Comparison of ENCODE assay signal across 7 mouse cellular contexts in the genomic region with DNA sequence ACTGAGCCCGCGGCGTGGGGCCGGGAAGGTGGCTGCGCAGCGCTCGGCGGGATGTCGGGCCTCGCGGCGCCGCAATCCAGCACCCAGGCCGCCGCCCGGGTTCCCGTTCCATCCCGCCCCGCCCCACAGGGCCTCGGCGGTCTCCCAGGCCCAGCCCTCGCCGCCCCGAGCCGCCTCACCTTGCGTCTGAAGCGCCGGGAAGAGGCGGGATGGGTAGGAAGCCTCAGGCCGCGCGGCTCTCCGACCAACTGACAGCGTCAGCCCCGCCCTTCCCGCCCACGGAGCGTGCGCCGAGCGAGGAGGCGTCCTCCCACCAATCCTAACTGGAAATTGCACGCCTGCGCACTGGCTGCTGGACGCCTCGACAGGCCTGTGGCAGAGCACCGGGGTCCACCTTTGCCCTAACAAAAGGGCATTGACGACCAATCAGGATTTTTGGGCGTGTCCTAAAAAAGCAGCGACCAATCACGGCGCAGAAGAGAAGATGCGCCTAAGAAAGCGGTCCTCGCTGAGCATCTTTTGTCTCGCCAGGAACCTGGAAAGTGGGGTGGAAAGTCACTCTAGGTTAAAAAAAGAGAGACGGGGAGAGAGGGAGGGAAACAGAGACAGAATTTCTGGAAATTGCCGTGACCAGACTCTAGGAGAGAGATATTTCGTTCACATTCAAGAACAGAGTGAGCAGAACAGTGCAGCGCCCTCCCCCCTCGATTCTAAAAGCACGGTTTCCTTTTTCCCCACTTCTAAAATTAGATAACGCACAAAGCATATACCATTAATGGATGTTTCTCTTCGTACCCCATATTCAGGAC. TPM values are rescaled to one million over a fixed set of nuclear protein-coding genes. Genes with fewer than 3 reads are reported as not detected.
DNase-seq lines count a peak whose midpoint lies in the region; ATAC-seq and TF ChIP-seq lines count a peak whose summit lies in the region.

No protein-coding gene starts in this region.

- no peaks in the 10 kb centered on the region for H3K27me3 ChIP-seq in embryonic facial prominence, embryonic 10.5 days (replicated peaks; ENCODE audit: low read depth, poor library complexity, severe bottlenecking)
- H3K27me3 ChIP-seq in intestine, postnatal 0 days (replicated peaks; ENCODE audit: control insufficient read depth, insufficient read depth, low read length), result no peaks in the 10 kb centered on the region
- H3K27me3 ChIP-seq in midbrain, embryonic 12.5 days, result no peaks in the 10 kb centered on the region
- no peaks in the 10 kb centered on the region for H3K27me3 ChIP-seq in small intestine, adult 2 months (ENCODE audit: control insufficient read depth, insufficient read depth, low read length)

- no peaks in the 10 kb centered on the region for H3K9me3 ChIP-seq in embryonic facial prominence, embryonic 10.5 days
- H3K9me3 ChIP-seq in intestine, postnatal 0 days (ENCODE audit: control insufficient read depth), result no peaks in the 10 kb centered on the region
- H3K9me3 ChIP-seq in midbrain, embryonic 12.5 days, result no peaks in the 10 kb centered on the region

- ATAC-seq in intestine, postnatal 0 days, result peak; percentile 99
- ATAC-seq in midbrain, embryonic 12.5 days (ENCODE audit: low FRiP score, low read depth), result peak; percentile 100

- 0 out of 2 replicates have a peak, but pooled peaks have one; percentile 2 for TF ChIP-seq CTCF in intestine, postnatal 0 days (IDR thresholded peaks at IDR 0.05; ENCODE audit: low read depth)
- TF ChIP-seq CTCF in small intestine, adult 2 months (IDR thresholded peaks at IDR 0.05; ENCODE audit: extremely low read depth, insufficient read length, insufficient replicate concordance, low read depth, low read length), result no peak

- intact Hi-C loops in left cerebral cortex, postnatal 4 days (cut with DNase I), result no loop called here

- H3K4me3 ChIP-seq in embryonic facial prominence, embryonic 10.5 days, result peak overlapping the region; percentile 94
- peak overlapping the region; percentile 66 for H3K4me3 ChIP-seq in intestine, postnatal 0 days (ENCODE audit: low read depth, low read length)
- peak overlapping the region; percentile 93 for H3K4me3 ChIP-seq in midbrain, embryonic 12.5 days
- H3K4me3 ChIP-seq in small intestine, adult 2 months (ENCODE audit: low read depth, low read length), result peak overlapping the region; percentile 88

- peak; percentile 99 for DNase-seq in adrenal gland, postnatal 10 days
- peak; percentile 100 for DNase-seq in embryonic facial prominence, embryonic 10.5 days (ENCODE audit: low spot score)
- peak; percentile 56 for DNase-seq in gonadal fat pad, adult 2 months (ENCODE audit: low read depth)
- DNase-seq in left cerebral cortex, postnatal 4 days, result peak; percentile 100

- peaks cover 18% of the 10 kb centered on the region for H3K4me1 ChIP-seq in embryonic facial prominence, embryonic 10.5 days
- no peaks in the 10 kb centered on the region for H3K4me1 ChIP-seq in intestine, postnatal 0 days (replicated peaks; ENCODE audit: control insufficient read depth, insufficient read depth, low read length)
- peaks cover 14% of the 10 kb centered on the region for H3K4me1 ChIP-seq in midbrain, embryonic 12.5 days
- no peaks in the 10 kb centered on the region for H3K4me1 ChIP-seq in small intestine, adult 2 months (ENCODE audit: control insufficient read depth, insufficient read depth, insufficient read length, low read length)

- peak overlapping the region; percentile 72 for H3K9ac ChIP-seq in intestine, postnatal 0 days (ENCODE audit: low read depth, low read length)
- peak overlapping the region; percentile 95 for H3K9ac ChIP-seq in midbrain, embryonic 12.5 days (replicated peaks)

- peak; percentile 70 for TF ChIP-seq POLR2A in small intestine, adult 2 months (IDR thresholded peaks at IDR 0.05; ENCODE audit: low read depth, low read length)

- H3K27ac ChIP-seq in embryonic facial prominence, embryonic 10.5 days (replicated peaks), result peak overlapping the region; percentile 96
- H3K27ac ChIP-seq in intestine, postnatal 0 days (ENCODE audit: low read depth, low read length), result peak overlapping the region; percentile 73
- peak overlapping the region; percentile 93 for H3K27ac ChIP-seq in midbrain, embryonic 12.5 days (replicated peaks)
- H3K27ac ChIP-seq in small intestine, adult 2 months (ENCODE audit: insufficient read depth, low read depth, low read length), result peak overlapping the region; percentile 1; the same call in 1 of the 2 replicates

- peak overlapping the region; percentile 80 for H3K4me2 ChIP-seq in intestine, postnatal 0 days (replicated peaks; ENCODE audit: low read depth)
- peak overlapping the region; percentile 63 for H3K4me2 ChIP-seq in midbrain, embryonic 12.5 days (replicated peaks)

- WGBS in embryonic facial prominence, embryonic 10.5 days, result under 1% methylated on average over 64 of the region's 64 CpGs
- WGBS in intestine, postnatal 0 days, result 1% methylated on average over 62 of the region's 64 CpGs
- under 1% methylated on average over 64 of the region's 64 CpGs for WGBS in midbrain, embryonic 12.5 days
- WGBS in small intestine, adult 2 months, result 1% methylated on average over 64 of the region's 64 CpGs

- peaks cover 7% of the 10 kb centered on the region for H3K36me3 ChIP-seq in embryonic facial prominence, embryonic 10.5 days (replicated peaks)
- no peaks in the 10 kb centered on the region for H3K36me3 ChIP-seq in intestine, postnatal 0 days (ENCODE audit: control insufficient read depth, insufficient read depth)
- H3K36me3 ChIP-seq in midbrain, embryonic 12.5 days, result 0 out of 2 replicates have a peak, but pooled peaks cover 3% of the 10 kb centered on the region
- 0 out of 2 replicates have a peak, but pooled peaks cover 2% of the 10 kb centered on the region for H3K36me3 ChIP-seq in small intestine, adult 2 months (ENCODE audit: control insufficient read depth, insufficient read depth, low read length)

RNA-seq across cellular contexts. Expression of gene Scoc, which starts 15.7 kb away (rescaled TPM):
- 10 to 100 TPM; 58.0 to 62.4 TPM for total RNA-seq in adrenal gland, postnatal 10 days (2021)
- 103 and 111 TPM in 2 replicates for polyA plus RNA-seq in embryonic facial prominence, embryonic 10.5 days (2016; fragmentation: Nextera tagmentation; extraction: Ambion mirVana)
- 10.6 and 14.3 TPM in 2 replicates for polyA plus RNA-seq in gonadal fat pad, adult 2 months (2012; rRNA removed)
- 90.6 and 97.8 TPM in 2 replicates for polyA plus RNA-seq in intestine, postnatal 0 days (2015; fragmentation: Nextera tagmentation; extraction: Ambion mirVana)
- total RNA-seq in left cerebral cortex, postnatal 4 days (2021), result 100 to 1,000 TPM; 266 to 271 TPM
- 171 and 182 TPM in 2 replicates for polyA plus RNA-seq in midbrain, embryonic 12.5 days (2016; fragmentation: Nextera tagmentation; extraction: Ambion mirVana)
- polyA plus RNA-seq in small intestine, adult 2 months (2012; rRNA removed), result 0.35 and 0.76 TPM in 2 replicates

RNA-seq across cellular contexts. Expression of gene Clgn, which starts 52.8 kb away (rescaled TPM):
- total RNA-seq in adrenal gland, postnatal 10 days (2021), result 1 to 10 TPM in 1 of 2 experiments, under 1 TPM in 1; 0.60 to 1.4 TPM
- 2.4 TPM in 2 replicates for polyA plus RNA-seq in embryonic facial prominence, embryonic 10.5 days (2016; fragmentation: Nextera tagmentation; extraction: Ambion mirVana)
- polyA plus RNA-seq in gonadal fat pad, adult 2 months (2012; rRNA removed), result 0.15 and 0.42 TPM in 2 replicates
- 0.13 and 0.18 TPM in 2 replicates for polyA plus RNA-seq in intestine, postnatal 0 days (2015; fragmentation: Nextera tagmentation; extraction: Ambion mirVana)
- total RNA-seq in left cerebral cortex, postnatal 4 days (2021), result 10 to 100 TPM in 1 of 2 experiments, 1 to 10 TPM in 1; 9.6 to 10.0 TPM
- 5.9 and 6.2 TPM in 2 replicates for polyA plus RNA-seq in midbrain, embryonic 12.5 days (2016; fragmentation: Nextera tagmentation; extraction: Ambion mirVana)
- polyA plus RNA-seq in small intestine, adult 2 months (2012; rRNA removed), result not detected in 2 replicates

Comparison
In these comparisons a context has a peak if more than half of its experiments do, and no peak if none do; other contexts are left out.
1. Peak in every context shown above with its lines: DNase-seq, ATAC-seq, H3K4me3 ChIP-seq and H3K27ac ChIP-seq.
2. H3K27ac ChIP-seq: peak in every context shown above with its lines; median percentile 96 in embryonic facial prominence, embryonic 10.5 days; 93 in midbrain, embryonic 12.5 days; 73 in intestine, postnatal 0 days; 1 in small intestine, adult 2 months.